Mouse (Mus musculus) heart, embryonic 15.5 days (tissue): ENCODE data around the gene Galnt10. TPM values are rescaled to one million over a fixed set of nuclear protein-coding genes. Genes with fewer than 3 reads are reported as not detected.

Experiments used
- ATAC-seq: fragments of 200-750 bp; cut with Nextera tagmentation; replicated peaks from 2 replicates; pipeline ENCODE4 v1.8.0; 2017; ENCODE audit warnings: low read depth, moderate TSS enrichment; ENCODE audit not compliant: insufficient number of reproducible peaks, insufficient read depth, low FRiP score
- H3K27ac ChIP-seq: fragments of 300-500 bp; sonication (generic); 2 replicates; pipeline ENCODE4 v1.5.1; 2015; ENCODE audit warnings: mild to moderate bottlenecking, inconsistent platforms
- H3K27me3 ChIP-seq: fragments of 300-500 bp; sonication (generic); 2 replicates; pipeline ENCODE4 v1.6.1; 2015; ENCODE audit warnings: inconsistent platforms
- H3K36me3 ChIP-seq: fragments of 300-500 bp; sonication (generic); 2 replicates; pipeline ENCODE4 v1.6.1; 2015; ENCODE audit warnings: mild to moderate bottlenecking, inconsistent platforms
- H3K4me1 ChIP-seq: fragments of 300-500 bp; sonication (generic); replicated peaks from 2 replicates; pipeline ENCODE4 v1.6.1; 2015; ENCODE audit warnings: inconsistent platforms
- H3K4me2 ChIP-seq: fragments of 300-500 bp; sonication (generic); 2 replicates; pipeline ENCODE4 v1.6.1; 2015; ENCODE audit warnings: inconsistent platforms, mild to moderate bottlenecking, moderate library complexity
- H3K4me3 ChIP-seq: fragments of 300-500 bp; sonication (generic); 2 replicates; pipeline ENCODE4 v1.5.1; 2015; ENCODE audit warnings: mild to moderate bottlenecking, inconsistent platforms
- H3K9ac ChIP-seq: fragments of 300-500 bp; sonication (generic); 2 replicates; pipeline ENCODE4 v1.6.1; 2015; ENCODE audit warnings: mild to moderate bottlenecking, inconsistent platforms
- H3K9me3 ChIP-seq: fragments of 300-500 bp; sonication (generic); replicated peaks from 2 replicates; pipeline ENCODE4 v1.6.1; 2016; ENCODE audit warnings: inconsistent platforms
- WGBS: fragments of 180-500 bp; shearing (Covaris S2); methylation state at CpG from one replicate; pipeline ENCODE4 v1.1.7; 2015; ENCODE audit warnings: mixed read lengths; 5-methylcytosine and 5-hydroxymethylcytosine counted together
- polyA plus RNA-seq: library from polyadenylated mRNA; unstranded; fragments of >200 nt; fragmentation: Nextera tagmentation; extraction: Ambion mirVana; gene quantifications from 2 replicates; pipeline ENCODE4 v1.2.1, GENCODE M21; 2015

Gene Galnt10
- polyA plus RNA-seq, 1 experiment from 2014 or later = 8.9 TPM

GRCm38 (mm10) chr11:57643691-57644090 is 1.6 kb upstream of the Galnt10 start:
- H3K9ac ChIP-seq = 0 out of 2 replicates have a peak overlapping the region, but pooled peaks have one; percentile 84
- no peak overlapping the region for H3K27ac ChIP-seq
- H3K9me3 ChIP-seq = no peaks in the 10 kb centered on the region
- peak overlapping the region; percentile 99 for H3K4me2 ChIP-seq
- ATAC-seq = no peak
- no peaks in the 10 kb centered on the region for H3K36me3 ChIP-seq
- WGBS = 56% methylated on average over 2 of the region's 2 CpGs
- no peaks in the 10 kb centered on the region for H3K27me3 ChIP-seq
- H3K4me1 ChIP-seq = peaks cover 16% of the 10 kb centered on the region
- peak overlapping the region; percentile 80 for H3K4me3 ChIP-seq

- ATAC-seq = peak; percentile 51
Observed at GRCm38 (mm10) chr11:57644245-57645017, 811 bp upstream of the Galnt10 start.

GRCm38 (mm10) chr11:57645847-57646246 is 605 bp downstream of the Galnt10 start:
- 29% methylated on average over 8 of the region's 8 CpGs for WGBS
- peak overlapping the region; percentile 84 for H3K9ac ChIP-seq
- ATAC-seq = no peak
- H3K27ac ChIP-seq = no peak overlapping the region
- H3K9me3 ChIP-seq = no peaks in the 10 kb centered on the region
- H3K27me3 ChIP-seq = no peaks in the 10 kb centered on the region
- H3K4me3 ChIP-seq = peak overlapping the region; percentile 80
- peak overlapping the region; percentile 99 for H3K4me2 ChIP-seq
- H3K4me1 ChIP-seq = peaks cover 16% of the 10 kb centered on the region
- no peaks in the 10 kb centered on the region for H3K36me3 ChIP-seq

More at GRCm38 (mm10) chr11:57644245-57645017, 811 bp upstream of the Galnt10 start:
- peak overlapping the region; percentile 84 for H3K27ac ChIP-seq
- H3K36me3 ChIP-seq = no peaks in the 10 kb centered on the region
- peak overlapping the region; percentile 80 for H3K4me3 ChIP-seq
- H3K9me3 ChIP-seq = no peaks in the 10 kb centered on the region
- H3K4me2 ChIP-seq = peak overlapping the region; percentile 99
- no peaks in the 10 kb centered on the region for H3K27me3 ChIP-seq
- H3K4me1 ChIP-seq = peaks cover 16% of the 10 kb centered on the region
- under 1% methylated on average over 30 of the region's 30 CpGs for WGBS
- peak overlapping the region; percentile 84 for H3K9ac ChIP-seq

GRCm38 (mm10) chr11:57646416-57646815 is 1.2 kb downstream of the Galnt10 start:
- Histone ChIP-seq H3K4me2 (peak overlapping the region; percentile 99), H3K27ac (no peak overlapping the region), H3K9me3 (no peaks in the 10 kb centered on the region), H3K9ac (no peak overlapping the region), H3K4me3 (peak overlapping the region; percentile 80; the same call in 1 of the 2 replicates), H3K36me3 (no peaks in the 10 kb centered on the region), H3K4me1 (peaks cover 22% of the 10 kb centered on the region), H3K27me3 (no peaks in the 10 kb centered on the region)
- 52% methylated on average over 1 of the region's 1 CpGs for WGBS
- ATAC-seq = no peak

- Histone ChIP-seq H3K9me3 (no peaks in the 10 kb centered on the region), H3K27ac (no peak overlapping the region), H3K4me1 (peaks cover 27% of the 10 kb centered on the region), H3K36me3 (no peaks in the 10 kb centered on the region), H3K27me3 (no peaks in the 10 kb centered on the region), H3K9ac (no peak overlapping the region), H3K4me2 (peak overlapping the region; percentile 99; the same call in 1 of the 2 replicates), H3K4me3 (no peak overlapping the region)
- ATAC-seq = no peak
- 84% methylated on average over 8 of the region's 8 CpGs for WGBS
Observed at GRCm38 (mm10) chr11:57646940-57647339, 1.7 kb downstream of the Galnt10 start.

- Histone ChIP-seq H3K4me2 (no peak overlapping the region), H3K27me3 (no peaks in the 10 kb centered on the region), H3K36me3 (no peaks in the 10 kb centered on the region), H3K4me3 (no peak overlapping the region), H3K4me1 (peaks cover 31% of the 10 kb centered on the region), H3K27ac (no peak overlapping the region), H3K9me3 (no peaks in the 10 kb centered on the region), H3K9ac (no peak overlapping the region)
- 54% methylated on average over 5 of the region's 5 CpGs for WGBS
- no peak for ATAC-seq
Observed at GRCm38 (mm10) chr11:57647446-57647845, 2.2 kb downstream of the Galnt10 start.

- 92% methylated on average over 11 of the region's 11 CpGs for whole genome bisulfite sequencing
- H3K9ac ChIP-seq = no peak overlapping the region
- H3K4me1 ChIP-seq = peaks cover 31% of the 10 kb centered on the region
- no peak overlapping the region for H3K27ac ChIP-seq
- H3K36me3 ChIP-seq = no peaks in the 10 kb centered on the region
- no peak overlapping the region for H3K4me2 ChIP-seq
- ATAC-seq = no peak
- no peak overlapping the region for H3K4me3 ChIP-seq
- H3K27me3 ChIP-seq = no peaks in the 10 kb centered on the region
- no peaks in the 10 kb centered on the region for H3K9me3 ChIP-seq
Observed at GRCm38 (mm10) chr11:57648196-57648800, 3.1 kb downstream of the Galnt10 start.

GRCm38 (mm10) chr11:57649269-57649668 is 4.0 kb downstream of the Galnt10 start:
- Histone ChIP-seq H3K9me3 (no peaks in the 10 kb centered on the region), H3K27ac (no peak overlapping the region), H3K4me1 (peaks cover 29% of the 10 kb centered on the region), H3K36me3 (no peaks in the 10 kb centered on the region), H3K27me3 (no peaks in the 10 kb centered on the region), H3K9ac (no peak overlapping the region), H3K4me2 (no peak overlapping the region), H3K4me3 (no peak overlapping the region)
- WGBS = 69% methylated on average over 4 of the region's 4 CpGs
- no peak for ATAC-seq

GRCm38 (mm10) chr11:57649671-57650070 is 4.4 kb downstream of the Galnt10 start:
- H3K4me3 ChIP-seq = no peak overlapping the region
- no peaks in the 10 kb centered on the region for H3K9me3 ChIP-seq
- no peak for ATAC-seq
- no peak overlapping the region for H3K9ac ChIP-seq
- 74% methylated on average over 10 of the region's 10 CpGs for WGBS
- H3K27ac ChIP-seq = no peak overlapping the region
- no peak overlapping the region for H3K4me2 ChIP-seq
- H3K4me1 ChIP-seq = peaks cover 31% of the 10 kb centered on the region
- H3K27me3 ChIP-seq = no peaks in the 10 kb centered on the region
- H3K36me3 ChIP-seq = no peaks in the 10 kb centered on the region

GRCm38 (mm10) chr11:57650867-57651266 is 5.6 kb downstream of the Galnt10 start:
- Histone ChIP-seq H3K27ac (no peak overlapping the region), H3K4me1 (peaks cover 36% of the 10 kb centered on the region), H3K4me2 (no peak overlapping the region), H3K4me3 (no peak overlapping the region), H3K9me3 (no peaks in the 10 kb centered on the region), H3K9ac (no peak overlapping the region), H3K36me3 (no peaks in the 10 kb centered on the region), H3K27me3 (no peaks in the 10 kb centered on the region)
- WGBS = 76% methylated on average over 2 of the region's 2 CpGs
- no peak for ATAC-seq

GRCm38 (mm10) chr11:57651281-57651810 is 6.1 kb downstream of the Galnt10 start:
- no peaks in the 10 kb centered on the region for H3K9me3 ChIP-seq
- 0 out of 2 replicates have a peak overlapping the region, but pooled peaks have one; percentile 6 for H3K9ac ChIP-seq
- WGBS = 22% methylated on average over 15 of the region's 15 CpGs
- H3K4me3 ChIP-seq = no peak overlapping the region
- ATAC-seq = no peak; the same call in 1 of the 2 replicates
- peak overlapping the region; percentile 49 for H3K4me2 ChIP-seq
- 0 out of 2 replicates have a peak overlapping the region, but pooled peaks have one; percentile 26 for H3K27ac ChIP-seq
- H3K36me3 ChIP-seq = no peaks in the 10 kb centered on the region
- peaks cover 40% of the 10 kb centered on the region for H3K4me1 ChIP-seq
- H3K27me3 ChIP-seq = no peaks in the 10 kb centered on the region
